Mouse (Mus musculus) brain, embryonic 14.5 days (tissue): ENCODE data around the gene Ptprb. TPM values are rescaled to one million over a fixed set of nuclear protein-coding genes. Genes with fewer than 3 reads are reported as not detected.

ENCODE experiments used
- DNase-seq: peaks from one replicate; pipeline ENCODE4 v3.0.0-alpha.2; 2011; ENCODE audit warnings: low read depth
- CTCF ChIP-seq: fragments of 200-500 bp; IDR thresholded peaks from 2 replicates; pipeline ENCODE4 v1.5.1; 2012; ENCODE audit warnings: inconsistent platforms, mild to moderate bottlenecking, moderate library complexity, borderline replicate concordance; ENCODE audit not compliant: insufficient read depth, insufficient read length; ENCODE audit errors: extremely low read depth
- POLR2A ChIP-seq: fragments of 200-500 bp; IDR thresholded peaks from 2 replicates; pipeline ENCODE4 v1.6.1; 2012; ENCODE audit warnings: mild to moderate bottlenecking, inconsistent platforms, borderline replicate concordance; ENCODE audit not compliant: poor library complexity, insufficient read depth, insufficient read length, severe bottlenecking; ENCODE audit errors: extremely low read depth
- polyA plus RNA-seq: library from polyadenylated mRNA; depleted of rRNA; stranded (reverse); fragments of >200 nt; gene quantifications from 2 replicates; pipeline ENCODE4 v1.2.3, GENCODE M21; 2012

Gene Ptprb
- polyA plus RNA-seq, 1 experiment, result 3.5 TPM

- TF ChIP-seq CTCF, result no peak
- no peak for TF ChIP-seq POLR2A
- DNase-seq, result no peak
Observed at GRCm38 (mm10) chr10:116297854-116298253, 22.5 kb downstream of the Ptprb start.

GRCm38 (mm10) chr10:116300824-116301223 lies 25.5 kb downstream of the Ptprb start:
- DNase-seq, result no peak
- TF ChIP-seq POLR2A, result no peak

- peak; percentile 58 for DNase-seq
- TF ChIP-seq CTCF (no peak), POLR2A (no peak)
Observed at GRCm38 (mm10) chr10:116301258-116301657, 25.9 kb downstream of the Ptprb start.

- no peak for DNase-seq
- TF ChIP-seq POLR2A (no peak), CTCF (no peak)
Observed at GRCm38 (mm10) chr10:116304355-116304754, 29.0 kb downstream of the Ptprb start.

GRCm38 (mm10) chr10:116309460-116309859 lies 34.1 kb downstream of the Ptprb start:
- TF ChIP-seq CTCF (no peak), POLR2A (no peak)
- DNase-seq, result no peak

- TF ChIP-seq POLR2A, result no peak
- no peak for TF ChIP-seq CTCF
- DNase-seq, result no peak
Observed at GRCm38 (mm10) chr10:116310516-116311210, 35.3 kb downstream of the Ptprb start.

- TF ChIP-seq CTCF, result peak; percentile 81; the same call in 1 of the 2 replicates
- TF ChIP-seq POLR2A, result no peak
- peak; percentile 90 for DNase-seq
Observed at GRCm38 (mm10) chr10:116319246-116319645, 43.9 kb downstream of the Ptprb start.

- TF ChIP-seq POLR2A (no peak), CTCF (no peak)
- peak; percentile 26 for DNase-seq
Observed at GRCm38 (mm10) chr10:116329086-116329485, 53.8 kb downstream of the Ptprb start.

- DNase-seq, result peak; percentile 94
- peak; percentile 92 for TF ChIP-seq CTCF
- no peak for TF ChIP-seq POLR2A
Observed at GRCm38 (mm10) chr10:116330458-116330857, 55.1 kb downstream of the Ptprb start.

- no peak for DNase-seq
- TF ChIP-seq CTCF, result no peak
- no peak for TF ChIP-seq POLR2A
Observed at GRCm38 (mm10) chr10:116330961-116331510, 55.7 kb downstream of the Ptprb start.

GRCm38 (mm10) chr10:116333666-116334065 lies 58.3 kb downstream of the Ptprb start:
- TF ChIP-seq CTCF, result no peak
- TF ChIP-seq POLR2A, result no peak
- peak; percentile 45 for DNase-seq

GRCm38 (mm10) chr10:116334120-116334519 lies 58.8 kb downstream of the Ptprb start:
- DNase-seq, result no peak
- TF ChIP-seq CTCF (no peak), POLR2A (no peak)
